Mouse (Mus musculus): ENCODE data around the gene Cln5. TPM values are rescaled to one million over a fixed set of nuclear protein-coding genes. Genes with fewer than 3 reads are reported as not detected.

The Cln5 gene
- 10 to 100 TPM; 33.0 to 35.2 TPM for total RNA-seq (2021)
- 38.2 and 38.7 TPM in 2 replicates for polyA plus RNA-seq (2012; rRNA removed)
- long read RNA-seq, transcript Cln5-201 (4 exons, 2,445 nt), result major isoform, 36 of 38 reads
- long read RNA-seq, partial matches to known transcripts, result 1 of 38 reads
- long read RNA-seq, other reads (novel, unspliced or antisense), result 1 of 38 reads

DNA sequence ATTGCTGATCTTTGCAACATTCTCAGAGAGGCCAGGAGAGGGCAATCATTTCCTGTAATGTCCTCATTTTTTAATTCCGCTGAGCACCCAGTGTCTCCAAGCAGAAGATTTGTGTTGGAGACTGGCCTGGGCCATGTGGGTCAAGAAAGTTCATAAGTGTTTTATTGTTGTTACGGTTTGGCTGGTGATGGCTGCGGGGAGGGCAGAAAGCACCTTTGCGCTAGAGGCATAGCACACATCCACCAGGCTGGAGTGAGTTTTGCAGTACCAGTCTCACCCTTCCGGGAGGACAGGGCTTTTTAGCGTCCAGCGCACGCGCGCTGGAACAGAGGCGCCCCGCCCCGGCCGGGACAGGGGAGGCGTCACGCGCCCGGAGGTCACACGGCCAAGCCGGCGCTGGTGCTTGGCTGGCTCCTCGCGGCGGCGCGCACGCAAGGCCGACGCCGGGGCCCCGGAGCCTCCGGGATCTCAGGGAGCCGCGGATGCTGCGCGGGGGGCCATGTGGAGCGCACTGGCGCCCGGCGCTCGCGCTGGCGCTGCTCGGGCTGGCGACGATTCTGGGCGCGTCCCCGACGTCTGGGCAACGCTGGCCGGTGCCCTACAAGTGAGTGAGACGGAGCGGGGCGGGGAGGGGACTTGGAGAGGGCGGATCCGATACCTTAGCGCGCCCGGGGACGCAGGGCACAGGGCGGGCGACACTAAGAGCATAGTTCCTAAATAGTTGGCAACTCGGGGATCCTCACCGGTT is at the start of gene Cln5:
Gene Cln5, plus strand, starts transcription at position 353 of the 748 bp plus-strand sequence.
- peak; percentile 98 for DNase-seq

- no peak for DNase-seq
Observed at GRCm38 (mm10) chr14:103029203-103029602, 40.8 kb upstream of the Cln5 start.

GRCm38 (mm10) chr14:103033271-103033823 is 36.7 kb upstream of the Cln5 start:
- DNase-seq, result peak; percentile 78

GRCm38 (mm10) chr14:103034076-103034475 is 35.9 kb upstream of the Cln5 start:
- DNase-seq, result no peak

GRCm38 (mm10) chr14:103037016-103037415 is 33.0 kb upstream of the Cln5 start:
- DNase-seq, result no peak

GRCm38 (mm10) chr14:103046677-103047076 is 23.3 kb upstream of the Cln5 start, which contains the start of gene Acod1:
Acod1 (plus strand) TSS chr14:103046977.
- DNase-seq, result no peak

- no peak for DNase-seq
Observed at GRCm38 (mm10) chr14:103048292-103049086, 21.5 kb upstream of the Cln5 start.

- peak; percentile 87 for DNase-seq
Observed at GRCm38 (mm10) chr14:103051159-103051769, 18.8 kb upstream of the Cln5 start.

- no peak for DNase-seq
Observed at GRCm38 (mm10) chr14:103054731-103055130, 15.3 kb upstream of the Cln5 start.

- DNase-seq, result no peak
Observed at GRCm38 (mm10) chr14:103056601-103057000, 13.4 kb upstream of the Cln5 start.

DNA sequence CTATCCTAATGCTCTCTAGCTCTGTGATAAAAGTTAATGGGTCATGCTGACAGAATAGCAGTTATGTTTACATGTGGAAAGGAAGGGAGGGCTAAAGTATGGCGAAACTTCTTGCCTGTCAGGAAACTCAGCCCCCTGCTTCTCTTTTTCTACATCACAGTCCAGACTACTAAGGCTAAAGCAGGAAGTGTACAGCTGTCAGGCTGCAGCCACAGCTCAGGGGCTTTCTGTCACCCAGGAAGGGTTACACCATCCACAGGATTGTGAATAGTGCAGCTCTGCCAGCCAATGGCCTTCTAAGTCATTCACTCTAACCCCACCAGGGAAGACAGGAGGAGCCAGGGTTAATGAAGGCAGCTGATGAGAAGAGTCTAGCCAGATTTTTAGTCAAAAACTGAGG is 11.0 kb upstream of the Cln5 start:
- no peak for DNase-seq

- DNase-seq, result no peak
Observed at GRCm38 (mm10) chr14:103059495-103059894, 10.5 kb upstream of the Cln5 start.

DNA sequence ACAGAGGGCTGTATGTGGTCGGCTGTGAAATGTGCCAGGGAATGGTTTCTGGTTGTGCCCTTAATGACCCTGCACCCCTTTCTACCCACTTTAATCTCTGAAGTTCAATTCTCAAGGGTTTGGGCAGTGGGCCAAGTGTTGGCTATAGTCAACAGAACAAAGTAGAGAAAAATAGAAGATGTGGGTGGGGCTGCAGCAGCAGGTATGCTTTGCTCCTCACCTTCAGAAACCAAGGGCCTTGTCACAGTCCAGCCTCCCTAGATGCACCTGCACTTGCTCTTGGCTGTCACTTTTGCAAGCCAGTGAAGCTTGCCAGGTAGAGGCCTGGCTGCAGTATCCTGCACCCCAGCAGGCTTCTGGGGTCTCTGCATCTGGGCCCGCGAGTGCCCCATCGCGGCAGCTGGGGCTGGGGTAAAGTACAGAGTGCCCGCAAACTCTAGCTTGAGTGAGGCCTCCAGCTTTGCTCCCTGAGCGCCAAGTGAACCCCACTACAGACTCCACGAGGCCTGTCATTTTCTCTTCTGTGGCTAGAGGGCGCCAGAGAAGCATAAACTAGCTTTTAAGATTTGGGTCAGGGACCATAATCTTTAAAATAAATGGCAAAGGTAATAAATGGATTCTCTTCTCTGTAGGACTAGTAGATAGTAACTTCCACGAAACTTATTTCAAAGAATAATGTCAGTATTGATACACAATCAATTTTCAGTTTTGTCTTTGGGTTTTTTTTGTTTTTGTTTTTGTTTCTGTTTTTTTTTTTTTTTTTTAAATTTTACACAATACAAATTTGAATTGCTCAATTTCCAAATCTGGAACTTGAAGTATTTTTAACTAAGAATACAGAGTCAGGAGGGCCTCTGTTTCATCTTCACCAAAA is 4.5 kb upstream of the Cln5 start:
- peak; percentile 73 for DNase-seq

DNA sequence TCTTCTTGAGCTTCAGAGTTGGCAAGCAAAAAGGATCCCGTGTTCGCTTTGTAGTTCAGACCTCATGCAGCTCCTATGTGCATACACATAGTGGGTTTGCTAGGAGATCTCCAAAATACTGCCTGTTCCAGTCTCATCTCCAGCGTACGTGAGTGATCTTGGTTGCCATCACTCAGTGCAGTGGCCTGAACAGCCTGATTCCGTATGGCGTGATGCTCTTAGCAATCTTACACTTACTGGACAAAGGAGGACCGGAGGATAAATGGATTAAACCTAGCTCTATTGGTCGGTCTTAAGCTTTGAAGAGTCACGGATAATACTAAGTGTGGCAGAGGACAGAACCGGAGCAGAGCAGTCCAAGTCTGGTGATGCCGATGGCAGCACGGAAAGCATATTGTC is 552 bp upstream of the Cln5 start:
- DNase-seq, result no peak

GRCm38 (mm10) chr14:103070790-103071189 is 774 bp downstream of the Cln5 start:
- DNase-seq, result no peak

DNA sequence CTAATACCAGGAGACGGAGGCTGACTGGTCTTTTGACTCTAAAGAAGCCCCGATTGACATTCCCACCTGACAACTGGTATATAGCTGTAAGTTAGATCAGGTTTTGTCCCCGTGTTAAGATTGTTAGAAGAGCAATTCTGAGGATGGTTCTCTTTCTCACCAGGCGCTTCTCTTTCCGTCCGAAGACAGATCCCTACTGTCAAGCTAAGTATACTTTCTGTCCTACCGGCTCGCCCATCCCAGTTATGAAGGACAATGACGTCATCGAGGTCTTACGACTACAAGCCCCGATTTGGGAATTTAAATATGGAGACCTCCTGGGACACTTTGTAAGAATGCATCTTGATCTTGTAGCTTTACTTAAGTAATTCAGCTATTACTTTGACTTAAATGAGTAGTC is 1.5 kb downstream of the Cln5 start:
- DNase-seq, result no peak

DNA sequence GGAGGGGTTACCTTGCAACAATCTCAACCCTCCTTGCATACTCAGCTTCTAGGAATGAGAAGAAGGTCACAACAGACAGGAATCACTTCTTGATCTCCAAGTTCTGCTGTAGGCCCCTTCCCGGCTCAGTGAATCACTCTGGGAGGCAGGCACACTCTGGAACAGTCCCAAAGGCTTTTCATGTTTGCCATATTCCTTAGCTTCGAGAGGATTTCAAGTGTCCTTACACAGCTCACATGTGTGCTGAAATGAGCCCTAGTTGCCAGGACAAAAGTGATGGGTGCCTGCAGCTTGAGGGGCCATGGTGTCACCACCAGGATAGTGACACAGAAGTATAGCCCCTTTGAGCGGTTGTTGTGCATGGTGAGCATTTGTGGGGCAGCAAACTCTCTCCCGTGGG is 2.7 kb downstream of the Cln5 start:
- DNase-seq, result no peak

DNA sequence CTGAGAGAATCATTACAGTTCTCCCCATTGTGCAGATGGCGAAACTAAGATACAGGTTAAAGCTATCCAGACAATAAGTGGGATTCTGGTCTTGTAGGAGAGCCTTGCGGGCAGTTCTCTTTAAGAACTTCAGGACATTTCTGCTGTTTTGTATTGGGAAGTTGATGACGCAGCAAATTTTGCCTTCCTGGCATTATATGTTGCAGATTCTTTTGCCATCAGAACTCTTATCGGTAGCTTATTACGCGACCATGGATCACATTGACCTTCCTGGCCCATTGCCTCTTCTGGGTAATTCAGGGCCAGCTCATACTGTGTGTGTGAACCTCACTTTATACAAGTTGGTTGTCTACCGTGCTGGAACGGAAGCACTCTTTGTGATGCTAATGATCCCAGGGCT is 3.8 kb downstream of the Cln5 start:
- DNase-seq, result no peak

DNA sequence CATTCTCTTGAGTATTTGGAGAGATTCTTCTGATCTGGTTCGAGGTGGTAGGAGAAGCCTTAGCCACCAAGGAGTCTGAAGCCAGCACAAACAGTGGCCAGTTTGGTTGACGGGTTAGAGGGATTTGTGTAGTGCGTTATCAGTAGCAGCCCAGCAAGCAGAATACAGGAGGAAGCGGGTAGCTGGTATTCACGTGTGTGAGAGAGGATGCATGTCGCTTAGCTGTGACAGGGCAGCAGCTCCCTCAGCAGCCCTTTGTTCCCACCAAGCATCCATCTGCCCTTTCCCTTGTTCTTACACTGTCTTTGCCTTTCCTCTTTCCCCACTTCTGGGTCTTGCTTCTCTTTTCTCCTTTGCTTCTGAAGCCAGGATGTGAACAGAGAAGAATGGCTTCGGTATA is 5.2 kb downstream of the Cln5 start:
- no peak for DNase-seq

- DNase-seq, result no peak
Observed at GRCm38 (mm10) chr14:103077272-103078005, 7.4 kb downstream of the Cln5 start.

Measured in adrenal gland, adult 2 months (tissue).